Mouse (Mus musculus) adrenal gland, postnatal 14 days (tissue): ENCODE data around the gene Gtf2ird2. TPM values are rescaled to one million over a fixed set of nuclear protein-coding genes. Genes with fewer than 3 reads are reported as not detected.
A peak's percentile ranks its signal among the peaks of the same experiment; 100 is the strongest.

ENCODE experiments used
- DNase-seq: peaks from one replicate; pipeline ENCODE4 v3.0.0; 2021; ENCODE audit warnings: mixed read lengths
- long read RNA-seq, 2 experiments: library from polyadenylated mRNA; stranded (forward); transcript quantifications; one replicate each; pipeline ENCODE4 v2.0.0; 2021
- total RNA-seq: library from RNA; stranded (reverse); gene quantifications from 2 replicates; pipeline ENCODE4 v1.2.3, GENCODE M21; 2021

Gtf2ird2 gene
- 8.8 and 10.2 TPM in 2 replicates for total RNA-seq
- long read RNA-seq, experiment 1, partial matches to known transcripts: 0 of 10 reads
- long read RNA-seq, experiment 1, other reads (novel, unspliced or antisense): 7 of 10 reads
- long read RNA-seq, experiment 2, partial matches to known transcripts: 1 of 7 reads
- long read RNA-seq, experiment 2, other reads (novel, unspliced or antisense): 3 of 7 reads

DNA sequence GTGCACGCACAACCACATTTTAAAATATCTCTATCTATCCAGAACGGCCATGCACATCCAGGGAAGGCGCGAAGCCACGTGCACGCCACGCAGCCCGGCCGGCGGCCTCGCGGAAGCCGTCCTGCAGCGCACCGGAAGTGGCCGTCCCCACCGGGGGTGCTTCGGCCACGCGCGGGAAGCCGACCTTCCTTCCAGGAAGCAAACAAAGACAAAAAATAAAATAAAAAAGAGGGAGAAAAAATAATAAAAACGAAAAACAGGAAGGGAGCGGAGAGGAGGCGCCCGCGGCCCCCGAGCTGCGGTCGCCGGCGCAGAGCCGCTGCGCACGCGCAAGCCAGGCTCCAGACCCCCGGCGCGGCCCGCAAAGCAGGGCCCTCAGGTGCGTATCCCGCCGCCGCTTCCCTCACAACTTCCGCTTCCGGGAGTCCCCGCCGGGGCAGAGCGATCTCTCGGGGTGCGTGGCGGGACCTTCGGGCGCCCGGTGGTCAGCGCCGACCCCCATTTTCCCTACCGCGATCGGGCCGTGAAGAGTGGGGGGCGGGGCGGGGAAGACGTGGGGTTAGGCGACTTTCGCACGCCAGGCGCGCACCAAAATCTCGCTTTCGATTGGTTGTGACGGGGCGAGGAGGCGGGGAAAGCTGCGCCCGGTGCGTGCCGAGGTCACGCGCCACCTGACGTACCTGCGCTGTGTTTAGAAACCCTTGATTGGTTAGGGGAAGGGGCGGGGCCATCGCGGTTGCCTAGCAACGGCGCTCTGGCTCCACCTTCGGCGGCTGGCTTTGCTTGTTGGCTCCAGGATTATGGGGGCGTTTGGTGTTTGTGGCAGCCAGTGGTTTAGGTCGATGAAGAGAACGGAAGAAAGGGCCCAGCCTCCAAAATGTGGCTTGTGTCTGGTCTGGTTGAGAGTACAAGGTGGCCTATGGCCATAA lies at the start of gene Gtf2ird2:
TSS of gene Gtf2ird2 (plus strand) at position 140 of the 929 bp plus-strand sequence.
- peak; percentile 98 for DNase-seq

GRCm38 (mm10) chr5:134136022-134136421 lies 47.8 kb upstream of the Gtf2ird2 start:
- DNase-seq: no peak

DNA sequence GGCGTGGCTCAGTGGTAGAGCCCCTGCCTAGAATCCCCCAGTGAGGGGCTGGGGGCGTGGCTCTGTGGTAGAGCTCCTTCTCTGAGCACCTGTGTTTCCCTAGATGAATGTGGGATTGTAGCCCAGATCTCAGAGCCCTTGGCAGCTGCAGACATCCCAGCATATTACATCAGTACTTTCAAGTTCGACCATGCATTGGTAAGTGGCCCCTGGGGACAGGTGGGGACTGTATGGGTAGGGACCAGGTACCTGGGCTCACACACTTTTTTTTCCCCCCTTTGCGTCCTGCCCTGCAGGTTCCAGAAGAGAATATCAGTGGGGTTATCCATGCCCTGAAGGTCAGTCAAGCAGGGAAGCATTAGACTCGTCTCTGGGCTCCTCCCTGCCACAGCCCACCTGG lies 45.9 kb upstream of the Gtf2ird2 start:
- DNase-seq: no peak

DNA sequence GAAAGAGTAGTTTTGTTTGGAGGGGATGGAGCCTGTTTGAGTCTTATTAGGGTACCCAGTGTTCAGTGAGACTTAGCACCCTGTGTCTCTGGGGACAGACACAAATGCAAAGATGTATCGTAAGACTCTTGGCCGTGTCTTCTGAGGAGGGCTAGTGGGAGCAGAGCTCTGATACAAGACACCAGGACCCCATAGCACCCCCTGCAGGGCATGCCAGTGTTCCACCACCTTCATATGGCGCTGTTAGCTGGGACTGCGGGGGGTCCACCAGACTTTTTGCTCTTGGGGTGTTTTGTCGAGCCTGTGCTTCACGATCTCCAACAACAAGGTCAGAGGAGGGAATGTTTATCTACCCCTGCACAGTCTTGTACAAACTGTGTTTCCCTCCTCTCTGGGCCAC lies 44.4 kb upstream of the Gtf2ird2 start:
- DNase-seq: no peak

GRCm38 (mm10) chr5:134141236-134141635 lies 42.6 kb upstream of the Gtf2ird2 start:
- no peak for DNase-seq

DNA sequence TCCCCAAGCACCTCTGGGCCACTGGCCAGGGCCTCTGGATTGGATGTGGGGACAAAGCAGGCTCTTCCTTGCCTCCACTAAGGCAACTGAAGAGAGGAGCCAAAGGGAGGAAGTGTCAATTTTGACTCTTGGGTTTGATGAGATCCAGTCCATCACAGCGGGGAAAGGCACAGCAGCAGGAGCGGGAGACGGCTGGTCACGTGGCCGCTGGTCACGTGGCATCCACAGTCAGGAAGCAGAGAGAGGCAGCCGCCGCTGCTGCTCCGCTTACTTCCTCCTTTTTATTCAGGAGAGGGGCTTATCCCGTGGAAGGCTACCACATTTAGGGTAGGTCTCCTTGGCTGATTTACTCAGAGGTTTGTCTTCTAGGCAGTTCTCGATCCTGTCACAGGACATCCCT lies 41.4 kb upstream of the Gtf2ird2 start:
- DNase-seq: no peak

GRCm38 (mm10) chr5:134144986-134145385 lies 38.8 kb upstream of the Gtf2ird2 start:
- no peak for DNase-seq

DNA sequence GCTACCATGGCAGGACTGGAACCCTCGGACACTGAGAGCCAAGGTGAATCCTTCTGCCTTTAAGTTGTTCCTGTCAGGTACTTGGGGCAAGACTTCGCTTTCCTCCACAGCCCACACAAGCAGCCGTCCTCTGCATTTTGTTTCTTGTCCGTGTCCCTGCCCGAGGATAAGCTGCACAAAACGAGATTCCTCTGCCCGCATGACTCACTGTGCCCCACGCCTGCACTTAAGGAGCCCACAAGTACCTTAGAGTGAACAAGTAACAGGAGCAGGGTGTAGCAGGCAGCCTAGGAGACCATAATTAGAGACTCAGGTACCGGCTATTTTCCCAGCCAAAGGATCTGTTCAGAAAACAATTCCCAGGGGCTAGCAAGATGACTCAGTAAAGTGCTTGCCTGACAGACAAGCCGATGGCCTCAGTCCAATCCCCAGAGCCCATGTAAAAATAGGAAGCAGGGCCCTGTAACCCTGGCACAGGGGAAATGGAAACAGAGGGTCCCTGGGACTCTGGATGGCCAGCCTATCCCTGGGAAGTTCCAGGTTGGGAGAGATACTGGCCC lies 36.5 kb upstream of the Gtf2ird2 start:
- no peak for DNase-seq

- no peak for DNase-seq
Measured at GRCm38 (mm10) chr5:134148153-134148552, 35.7 kb upstream of the Gtf2ird2 start.

GRCm38 (mm10) chr5:134151895-134152294 lies 31.9 kb upstream of the Gtf2ird2 start:
- no peak for DNase-seq

GRCm38 (mm10) chr5:134155916-134156466 lies 27.8 kb upstream of the Gtf2ird2 start:
- no peak for DNase-seq

DNA sequence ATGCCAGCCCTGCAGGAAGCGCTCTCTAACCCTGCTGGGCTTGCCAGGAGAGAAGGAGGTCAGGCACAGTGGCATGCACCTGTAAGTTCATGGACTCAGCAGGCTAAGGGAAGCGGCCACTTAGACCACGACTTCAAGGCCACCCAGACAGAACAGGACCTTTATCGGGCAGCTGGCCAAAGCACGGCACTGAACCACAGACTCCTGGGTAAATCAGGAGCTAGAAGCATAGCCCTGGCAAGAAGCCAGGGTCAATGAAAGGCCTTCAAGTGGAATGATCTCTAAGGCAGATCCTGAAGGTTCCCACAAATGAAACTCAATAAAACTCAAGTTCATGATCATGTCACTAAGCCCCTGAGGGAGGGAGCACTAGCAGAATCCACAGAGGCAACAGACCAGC lies 19.1 kb upstream of the Gtf2ird2 start:
- peak; percentile 82 for DNase-seq

GRCm38 (mm10) chr5:134166642-134167041 lies 17.2 kb upstream of the Gtf2ird2 start:
- DNase-seq: no peak

DNA sequence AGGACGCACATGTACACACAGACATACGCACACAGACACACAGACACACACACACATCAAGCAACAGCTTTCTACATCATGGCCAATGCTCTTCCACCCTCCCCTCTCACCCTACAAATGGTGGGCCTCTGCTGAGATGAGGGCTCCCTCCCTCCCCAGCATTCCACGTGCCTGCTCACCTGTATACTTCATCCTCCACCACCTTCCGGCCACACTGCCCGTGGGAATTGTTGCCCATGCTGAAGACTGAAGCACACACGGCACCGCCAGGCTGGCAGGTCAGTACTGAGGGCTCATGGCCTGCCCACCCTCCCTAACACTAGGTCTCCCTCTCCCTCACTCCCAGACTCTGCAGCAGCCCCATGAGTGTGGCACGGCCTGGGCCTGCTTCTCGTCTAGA lies 15.8 kb upstream of the Gtf2ird2 start:
- DNase-seq: no peak

GRCm38 (mm10) chr5:134169231-134169630 lies 14.6 kb upstream of the Gtf2ird2 start:
- DNase-seq: no peak

GRCm38 (mm10) chr5:134170167-134170566 lies 13.7 kb upstream of the Gtf2ird2 start:
- DNase-seq: no peak

DNA sequence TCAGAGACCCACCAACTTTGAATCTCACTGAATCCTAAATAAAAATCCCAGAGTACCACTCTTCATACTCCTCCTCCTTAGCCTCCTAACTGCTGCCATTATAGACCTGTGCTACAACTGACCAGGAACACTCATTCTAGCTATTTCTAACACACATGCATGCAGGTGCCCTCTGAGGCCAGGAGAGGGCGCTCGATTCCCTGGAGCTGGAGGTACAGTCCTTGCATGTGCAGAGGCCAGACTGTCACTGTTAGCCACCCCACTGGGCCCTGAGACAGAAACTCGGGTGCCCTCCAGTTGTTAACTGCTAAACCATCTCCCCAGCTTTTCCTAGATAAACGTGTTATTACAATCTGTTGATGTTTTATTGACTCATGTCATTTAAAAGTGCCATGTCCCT lies 10.6 kb upstream of the Gtf2ird2 start:
- DNase-seq: peak; percentile 79

DNA sequence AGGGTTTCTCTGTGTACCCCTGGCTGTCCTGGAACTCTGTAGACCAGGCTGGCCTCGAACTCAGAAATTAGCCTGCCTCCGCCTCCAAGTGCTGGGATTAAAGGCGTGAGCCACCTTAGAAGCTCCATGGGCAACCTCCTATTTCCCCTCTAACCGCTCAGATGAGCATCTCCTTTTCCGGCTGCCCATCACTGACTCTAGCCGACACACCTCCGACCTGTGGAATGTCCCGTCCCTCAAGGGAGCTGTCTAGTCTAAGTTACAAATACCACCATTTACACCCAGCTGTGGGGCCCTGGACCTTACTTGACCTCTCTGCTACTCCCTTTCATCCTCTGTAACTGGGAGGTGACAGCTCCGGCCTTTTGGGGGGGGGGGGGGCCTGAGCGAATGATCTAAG lies 8.1 kb upstream of the Gtf2ird2 start:
- DNase-seq: peak; percentile 29

- peak; percentile 91 for DNase-seq
Measured at GRCm38 (mm10) chr5:134176169-134176881, 7.5 kb upstream of the Gtf2ird2 start, which contains the start of gene Rcc1l. Rcc1l (minus strand) TSS chr5:134176774.

DNA sequence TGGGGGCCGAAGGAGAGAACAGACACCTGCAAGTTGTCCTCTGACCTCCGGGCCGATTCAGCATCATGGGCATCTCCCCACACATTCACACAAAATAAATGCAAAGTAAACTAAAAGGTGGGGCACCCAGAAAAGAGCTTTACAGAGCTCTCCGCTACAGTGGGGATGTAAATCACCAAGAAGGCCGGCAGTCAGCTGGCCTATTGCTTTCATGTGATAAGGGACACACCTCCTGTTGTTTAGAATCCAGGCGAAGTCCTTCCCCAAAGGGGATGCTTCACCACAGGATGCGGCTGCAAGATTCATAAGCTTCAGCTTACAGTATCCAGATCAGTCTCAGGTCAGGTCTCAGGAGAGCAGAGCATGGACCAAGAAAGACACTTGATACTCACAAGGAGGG lies 5.3 kb upstream of the Gtf2ird2 start:
- no peak for DNase-seq

DNA sequence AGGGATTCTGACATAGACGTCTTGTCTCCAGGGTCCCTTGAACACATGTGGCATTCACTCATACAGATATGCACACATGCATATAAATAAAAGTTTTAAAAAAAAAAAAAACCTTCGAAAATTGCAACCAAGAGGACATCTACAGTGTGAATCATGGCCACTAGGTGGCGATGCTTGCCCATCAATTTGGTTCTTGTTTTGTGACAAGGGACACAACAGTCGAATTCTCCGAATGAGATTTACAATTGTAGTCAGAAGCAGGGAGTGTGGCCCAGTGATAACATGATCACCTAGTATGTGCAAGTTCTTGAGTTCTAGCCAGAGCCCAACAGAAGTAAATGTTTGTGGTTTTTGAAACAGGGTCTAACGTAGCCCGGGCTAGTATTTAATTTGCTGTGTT lies 3.9 kb upstream of the Gtf2ird2 start:
- peak; percentile 90 for DNase-seq

GRCm38 (mm10) chr5:134182172-134182571 lies 1.6 kb upstream of the Gtf2ird2 start:
- DNase-seq: peak; percentile 41
